Mouse (Mus musculus): Measurements from ENCODE around the gene Tuba3a.

Gene Tuba3a

GRCm38 (mm10) chr6:125285890-125286289 lies at the start of gene Tuba3a:
Gene Tuba3a, minus strand, starts transcription at chr6:125286042.
- no peak for DNase-seq

DNA sequence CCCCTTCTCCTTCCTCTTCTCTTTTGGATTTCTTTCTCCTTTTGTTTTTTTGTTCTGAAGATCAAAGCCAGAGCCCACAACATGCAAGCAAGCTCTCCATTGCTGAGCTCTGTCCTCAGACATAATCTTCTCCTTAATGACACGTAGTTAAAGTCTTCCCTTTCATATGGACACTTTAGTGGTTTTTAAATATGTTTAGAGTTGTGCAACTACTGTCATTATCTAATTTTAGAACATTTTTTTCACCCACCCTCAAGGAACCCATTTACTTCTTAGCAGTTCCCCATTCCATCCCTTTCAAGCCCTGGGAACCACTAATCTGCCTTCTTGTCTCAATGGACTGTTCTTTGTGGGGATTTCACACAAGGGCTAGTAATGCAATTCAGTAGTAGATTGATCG lies 48.5 kb upstream of the Tuba3a start:
- no peak for DNase-seq

DNA sequence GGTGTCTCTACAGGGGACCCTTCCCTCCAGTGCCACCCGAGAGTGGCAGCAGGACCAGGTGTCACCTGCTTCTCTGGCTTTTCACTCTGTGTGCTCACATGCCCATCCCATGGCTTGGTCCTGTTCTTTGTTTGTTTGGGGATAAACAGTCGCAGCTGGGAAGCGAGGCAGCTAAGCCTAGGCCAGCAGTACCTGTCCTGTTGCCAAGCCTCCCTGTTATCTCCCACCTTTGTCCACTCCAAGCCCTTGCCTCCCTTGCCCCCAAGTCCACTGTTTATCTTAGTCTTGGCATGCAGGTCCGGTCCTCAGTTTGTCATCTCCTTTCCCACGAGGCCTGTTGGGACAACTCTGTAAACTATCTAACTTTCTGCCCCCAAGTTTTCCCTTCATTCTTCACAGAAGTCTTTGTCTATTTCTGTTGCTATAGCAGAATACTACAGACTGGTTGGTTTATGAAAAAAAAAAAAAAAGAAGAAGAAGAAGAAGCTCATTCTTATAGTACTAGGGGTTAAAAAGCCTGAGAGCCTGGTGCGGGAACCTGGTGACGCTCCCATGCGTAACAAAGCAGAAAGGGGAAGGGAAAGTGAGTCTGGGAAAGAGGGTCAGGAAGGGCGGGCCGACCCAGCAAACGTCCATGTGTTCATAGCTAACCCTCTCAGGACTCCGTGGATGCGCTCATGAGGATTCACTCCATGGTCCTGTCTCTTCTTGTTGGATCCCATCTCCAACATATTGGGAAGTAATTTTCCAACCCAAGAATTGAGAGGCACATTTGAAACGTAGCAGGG lies 47.5 kb upstream of the Tuba3a start:
- DNase-seq: no peak

DNA sequence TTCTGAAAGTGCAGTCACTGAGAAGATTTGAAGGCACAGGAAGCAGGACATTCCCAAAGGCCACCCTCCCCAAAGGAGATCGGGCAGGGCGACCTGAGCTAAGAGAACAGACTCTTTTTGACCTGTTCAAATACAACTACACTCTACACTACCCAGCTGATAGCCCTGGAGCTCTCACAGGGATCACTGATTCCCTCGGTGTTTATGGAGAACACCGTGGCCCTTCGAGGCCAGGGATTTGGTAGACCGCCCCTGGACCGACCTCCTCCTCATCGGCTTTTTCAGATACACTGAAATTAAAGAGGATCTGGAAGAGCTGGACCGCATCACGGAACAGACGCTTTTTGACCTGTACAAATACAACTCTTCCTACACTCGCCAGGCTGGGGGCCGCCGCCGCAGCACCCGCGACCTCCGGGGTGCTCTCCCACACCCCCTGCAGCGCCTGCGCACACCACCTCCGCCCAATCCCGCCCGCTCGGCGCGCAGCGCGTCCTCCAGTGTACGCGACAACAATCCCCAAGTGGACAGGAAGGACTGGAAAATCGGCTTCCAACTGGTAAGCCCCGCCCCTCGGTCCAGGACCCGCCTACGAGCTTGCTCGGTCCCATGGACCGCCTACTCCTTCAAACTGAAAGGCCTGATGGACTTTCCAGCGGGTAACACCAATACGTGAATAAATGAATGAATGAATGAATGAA lies 44.9 kb upstream of the Tuba3a start:
- DNase-seq: peak; percentile 70

DNA sequence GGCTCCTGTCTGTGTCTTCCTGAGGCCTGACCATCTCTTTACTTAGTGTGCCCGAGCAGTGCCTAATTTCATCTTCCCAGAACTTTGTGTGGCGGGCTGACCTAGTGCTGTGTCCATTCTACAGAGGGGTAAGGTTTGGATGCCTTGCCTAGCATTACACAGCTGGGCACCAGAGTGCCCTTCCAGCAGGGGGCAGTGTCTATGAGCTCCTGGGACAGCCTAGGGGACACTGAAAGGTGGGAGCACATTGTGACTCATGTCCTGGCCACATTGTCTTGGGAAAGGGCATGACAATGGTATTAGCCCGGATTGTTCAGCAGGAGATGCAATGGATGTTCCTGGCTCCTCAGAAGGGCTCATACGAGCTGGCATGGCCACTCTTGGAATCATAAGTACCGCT lies 42.4 kb upstream of the Tuba3a start:
- DNase-seq: peak; percentile 76

DNA sequence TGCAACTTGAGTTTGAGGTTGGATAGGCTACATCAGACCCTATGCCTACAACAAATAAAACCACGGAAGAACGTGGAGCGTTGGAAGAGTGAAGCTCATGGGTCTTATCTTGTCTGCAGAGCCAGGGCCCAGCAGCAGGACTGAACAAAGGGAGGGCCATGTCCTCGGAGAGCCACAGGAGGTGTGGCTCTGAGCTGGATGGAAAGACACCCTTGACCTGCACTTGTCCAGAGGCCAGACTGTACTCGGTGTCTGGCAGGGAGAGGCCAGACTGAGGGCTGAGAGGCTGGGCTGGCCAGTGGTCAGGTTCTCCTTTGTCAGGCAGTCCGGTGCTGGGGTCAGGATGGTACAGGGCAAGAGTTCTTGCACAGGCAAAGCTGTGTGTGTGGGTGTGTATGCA lies 39.5 kb upstream of the Tuba3a start:
- DNase-seq: no peak

- no peak for DNase-seq
Observed at GRCm38 (mm10) chr6:125323547-125323946, 37.7 kb upstream of the Tuba3a start.

- DNase-seq: no peak
Observed at GRCm38 (mm10) chr6:125322794-125323193, 37.0 kb upstream of the Tuba3a start.

DNA sequence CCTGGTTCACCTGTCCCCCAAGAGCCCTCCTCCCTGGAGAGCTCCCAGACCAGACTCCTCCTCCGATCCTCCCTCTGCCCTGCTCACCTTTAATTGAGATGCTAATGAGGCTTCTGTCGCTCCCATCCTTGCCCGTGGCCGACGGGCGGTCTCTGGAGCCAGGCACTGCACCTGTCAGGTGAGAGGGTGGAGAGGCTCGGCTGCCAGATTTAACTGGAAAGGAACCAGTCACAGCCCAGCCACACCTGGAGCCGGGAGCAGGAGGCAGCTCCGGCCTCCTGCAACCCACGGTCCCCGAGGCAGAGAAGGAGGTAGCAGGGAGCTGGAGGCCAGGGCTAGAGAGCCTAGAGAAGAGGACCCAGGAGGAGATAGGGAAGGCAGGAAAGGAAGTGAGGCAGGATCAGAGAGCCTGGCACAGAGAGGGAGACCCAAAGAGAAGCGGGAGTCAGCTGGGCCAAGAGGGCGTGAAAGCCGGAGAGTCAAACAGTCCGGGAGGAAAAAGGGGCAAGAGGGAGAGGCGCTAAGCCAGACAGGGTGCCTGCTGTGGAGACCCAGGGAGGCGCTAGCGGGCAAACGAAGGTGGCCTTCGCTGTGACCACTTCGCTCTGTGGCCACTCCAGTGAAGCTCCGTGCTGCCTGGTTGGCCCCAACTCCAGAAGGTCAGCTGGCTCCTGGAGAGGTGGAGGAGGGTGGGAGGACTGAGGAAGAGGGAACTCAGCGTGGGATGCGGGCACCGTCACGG lies 35.4 kb upstream of the Tuba3a start:
- DNase-seq: no peak

DNA sequence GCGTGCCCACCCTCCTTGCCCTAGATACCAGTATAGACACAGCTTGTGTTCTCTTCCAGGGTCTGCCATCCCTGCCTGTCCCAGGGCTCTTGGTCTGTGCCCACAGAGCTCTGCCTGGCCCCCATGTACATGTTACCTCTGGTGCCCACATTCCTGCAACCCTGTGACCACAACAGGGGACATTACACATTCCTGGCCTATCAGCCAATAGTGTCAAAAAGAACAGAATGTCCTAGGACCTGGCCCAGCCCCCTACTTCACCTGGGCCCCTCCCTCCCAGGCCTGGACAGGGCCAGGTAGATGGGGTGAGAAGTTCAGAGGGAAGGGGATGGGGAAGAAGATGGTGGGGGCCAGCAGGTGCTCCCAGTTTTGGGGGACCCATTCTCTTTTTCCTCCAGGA lies 34.5 kb upstream of the Tuba3a start, which contains the start of gene Scnn1a:
Gene Scnn1a (plus strand): TSS at position 337 of the 400 bp plus-strand sequence.
- DNase-seq: no peak

- no peak for DNase-seq
Observed at GRCm38 (mm10) chr6:125319919-125320296, 34.1 kb upstream of the Tuba3a start.

DNA sequence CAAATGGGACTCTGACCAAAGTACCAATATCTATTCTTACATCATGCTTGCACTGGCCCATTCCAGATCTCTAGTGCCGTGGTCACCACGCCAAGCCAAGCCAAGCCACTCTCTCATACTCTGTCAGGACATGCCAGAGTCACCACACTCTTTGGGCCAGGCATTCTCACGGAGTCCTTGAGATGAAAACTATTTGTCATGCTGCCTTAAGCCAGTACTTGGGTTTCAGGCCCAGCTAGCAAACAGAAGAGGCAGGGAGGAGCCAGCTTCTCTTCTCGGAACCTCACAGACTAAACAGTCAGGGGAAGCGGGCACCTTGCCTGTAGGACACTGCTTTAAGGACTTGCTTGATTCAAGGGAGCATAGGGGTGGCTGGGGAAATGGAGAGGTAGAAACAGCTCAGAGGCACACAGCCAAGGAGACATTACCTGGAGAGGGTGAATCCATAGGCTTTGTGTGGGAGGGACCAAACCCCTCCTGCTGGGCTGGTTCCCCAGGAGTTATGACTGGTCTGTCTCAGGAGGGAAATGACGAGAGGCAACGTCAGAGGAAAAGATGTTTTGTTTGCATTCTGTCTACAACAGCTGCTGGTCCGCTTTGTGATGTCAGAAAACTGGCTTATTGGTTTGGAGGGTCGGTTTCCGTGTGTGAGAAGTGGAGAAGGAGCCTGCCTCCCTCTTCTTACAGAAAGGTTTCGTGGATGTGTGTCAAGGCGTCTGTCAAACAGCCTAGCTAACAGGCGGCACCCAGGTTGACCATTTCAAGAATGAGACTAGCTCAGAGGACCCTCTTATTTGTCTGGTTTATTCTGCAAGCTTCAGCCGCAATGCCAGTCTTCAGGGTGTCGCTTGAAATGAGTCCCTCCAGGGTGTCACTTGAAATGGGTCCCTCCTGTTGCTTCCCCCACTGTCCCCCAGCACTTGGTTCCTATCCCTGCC lies 33.4 kb upstream of the Tuba3a start:
- DNase-seq: no peak

- no peak for DNase-seq
Observed at GRCm38 (mm10) chr6:125317077-125317476, 31.2 kb upstream of the Tuba3a start.

DNA sequence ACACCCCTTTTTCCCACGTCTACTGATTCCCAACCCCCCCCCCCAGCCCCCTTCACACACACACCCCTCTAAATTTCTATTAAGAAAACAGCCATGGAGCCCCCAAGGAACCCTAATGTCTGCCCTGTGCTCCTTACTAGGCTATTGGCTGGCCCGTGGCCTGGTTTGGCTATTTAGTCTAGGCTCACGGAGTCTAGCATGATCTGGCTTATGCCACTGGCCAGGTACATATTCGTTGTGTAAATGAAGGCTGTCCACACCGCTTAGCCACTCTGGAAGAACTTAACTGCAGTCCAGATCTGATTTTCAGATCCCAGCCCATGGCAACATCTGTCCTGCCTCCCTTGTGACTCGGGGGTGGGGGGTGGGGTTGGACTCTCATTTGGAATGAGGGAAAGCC lies 28.9 kb upstream of the Tuba3a start:
- no peak for DNase-seq

- DNase-seq: no peak
Observed at GRCm38 (mm10) chr6:125314231-125314563, 28.4 kb upstream of the Tuba3a start.

DNA sequence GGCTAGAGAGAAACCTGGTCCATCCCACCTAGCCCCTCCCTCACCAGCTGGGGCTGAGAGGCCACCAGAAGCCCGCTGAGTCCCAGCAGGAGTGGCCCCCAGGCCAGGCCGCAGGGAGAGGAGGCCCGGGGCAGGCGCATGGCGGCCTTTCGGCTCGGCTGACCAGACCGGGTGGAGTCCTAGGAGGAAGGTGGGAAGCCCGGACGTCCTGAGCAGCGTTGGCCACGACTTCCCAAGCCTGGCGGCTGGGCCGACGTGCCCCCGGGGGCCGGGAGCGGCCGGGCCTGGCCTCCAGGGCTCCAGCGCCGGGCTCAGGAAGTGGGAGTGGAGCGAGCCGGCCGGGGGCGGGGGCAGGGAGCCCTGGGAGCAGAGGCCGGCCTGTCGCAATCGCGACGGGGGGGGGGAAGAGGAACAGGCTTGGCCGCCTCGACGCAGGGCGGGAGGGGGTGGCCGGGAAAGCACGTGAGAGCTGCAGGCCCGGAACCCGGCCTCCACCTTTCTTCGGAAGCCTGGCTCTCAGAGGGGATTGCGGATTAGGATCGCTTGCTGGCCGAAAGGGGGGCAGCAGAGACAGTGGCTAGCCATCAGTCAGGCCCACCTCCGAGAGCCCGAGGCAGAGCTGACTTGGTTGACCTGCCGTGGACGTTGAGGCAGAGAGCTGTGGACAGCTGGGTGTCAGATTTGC lies 27.8 kb upstream of the Tuba3a start, which contains the start of gene Ltbr:
Gene Ltbr (minus strand): TSS at position 340 of the 685 bp plus-strand sequence.
- DNase-seq: peak; percentile 42

DNA sequence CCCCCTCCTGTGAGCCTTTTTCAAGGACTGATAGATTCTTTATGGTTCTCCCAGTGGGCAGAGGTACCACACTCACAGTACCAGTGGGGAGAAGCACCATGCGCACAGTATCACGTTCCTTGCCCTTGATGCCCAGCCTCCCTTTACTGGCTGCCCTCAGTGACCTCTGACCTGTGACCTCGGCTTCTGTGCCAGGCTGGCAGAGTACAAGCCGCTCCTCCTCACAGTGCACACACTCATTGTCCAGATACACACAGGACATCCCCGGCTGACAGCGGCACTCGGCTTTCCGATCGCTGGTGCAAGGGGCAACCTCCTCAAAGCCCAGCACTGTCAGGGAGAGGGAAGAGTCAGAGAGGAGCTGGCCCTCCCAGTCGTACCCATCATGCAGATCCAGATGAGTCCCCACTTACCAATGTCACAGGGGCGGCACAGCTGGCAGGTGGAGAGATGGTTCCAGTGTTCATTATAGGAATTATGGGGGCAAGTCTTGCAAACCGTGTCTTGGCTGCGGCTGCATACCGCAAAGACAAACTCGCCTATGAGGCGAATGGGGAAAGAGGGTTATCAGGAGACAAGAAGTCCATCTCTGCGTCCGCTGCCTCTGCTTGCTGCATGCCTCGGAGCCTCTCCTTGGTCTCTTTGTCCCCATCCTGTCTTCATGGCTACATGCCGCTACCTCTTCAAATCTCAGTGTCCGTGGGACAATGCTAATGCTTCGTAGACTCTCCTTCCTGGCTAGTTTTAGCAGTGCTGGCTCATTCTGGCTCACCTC lies 26.9 kb upstream of the Tuba3a start:
- DNase-seq: no peak

- no peak for DNase-seq
Observed at GRCm38 (mm10) chr6:125312171-125312570, 26.3 kb upstream of the Tuba3a start.

- no peak for DNase-seq
Observed at GRCm38 (mm10) chr6:125309406-125309805, 23.6 kb upstream of the Tuba3a start.

DNA sequence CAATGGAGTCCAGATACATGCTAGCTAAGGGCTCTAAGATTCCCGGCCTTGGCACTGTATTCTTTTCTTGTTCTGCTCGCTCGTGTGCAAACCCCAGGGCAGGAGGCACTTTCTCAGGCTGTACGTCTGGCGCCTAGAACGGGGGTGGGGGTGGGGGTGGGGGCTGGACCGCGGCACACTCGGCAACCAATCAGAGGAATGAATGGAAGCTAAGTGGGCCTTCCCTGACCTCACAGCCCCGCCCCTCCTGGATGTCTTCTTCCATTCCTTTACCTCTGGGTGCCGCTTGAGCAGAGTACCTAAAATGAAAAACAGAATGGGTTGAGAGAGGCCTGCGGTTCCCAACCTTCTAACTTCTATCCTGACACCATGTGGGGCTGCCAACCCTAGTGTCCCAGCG lies 23.1 kb upstream of the Tuba3a start:
- no peak for DNase-seq

GRCm38 (mm10) chr6:125307091-125307490 lies 21.2 kb upstream of the Tuba3a start:
- no peak for DNase-seq
